Mouse (Mus musculus) MEL (cell line): ENCODE measurements around the gene Tmem190. TPM values are rescaled to one million over a fixed set of nuclear protein-coding genes. Genes with fewer than 3 reads are reported as not detected.
"Not testable (repeated sequence)": the region's sequence is repeated elsewhere in the genome, so short reads cannot be mapped to it uniquely, and the experiment has no call there.

Source experiments
- DNase-seq: peaks from one replicate; pipeline ENCODE4 v3.0.0; 2011; ENCODE audit warnings: low read depth, low spot score
- H3K27ac ChIP-seq: 2 replicates; pipeline ENCODE4 v1.5.1; 2012; ENCODE audit warnings: low read depth, mild to moderate bottlenecking, control low read depth, low read length, moderate library complexity; ENCODE audit not compliant: control insufficient read depth
- H3K27me3 ChIP-seq, 2 experiments: fragments of 150-350 bp in 1 of 2; sonication (generic) in 1 of 2; 2 replicates each; pipeline ENCODE4 v1.6.1; 2012; ENCODE audit warnings: low read length in 2 of 2, mild to moderate bottlenecking in 2 of 2, improper control_type of control experiment in 1 of 2, moderate library complexity in 1 of 2; ENCODE audit not compliant: insufficient read depth in 2 of 2, control insufficient read depth in 1 of 2
- H3K36me3 ChIP-seq, 2 experiments: 2 replicates each; pipeline ENCODE4 v1.6.1; 2012 to 2014; ENCODE audit warnings: low read length in 2 of 2, improper control_type of control experiment in 1 of 2, inconsistent platforms in 1 of 2, mild to moderate bottlenecking in 1 of 2; ENCODE audit not compliant: insufficient read depth in 2 of 2, control insufficient read depth in 1 of 2
- H3K4me1 ChIP-seq, 2 experiments: fragments of 150-350 bp in 1 of 2; sonication (generic) in 1 of 2; 2 replicates each; pipeline ENCODE4 v1.6.1; 2012; ENCODE audit warnings: low read length in 2 of 2, improper control_type of control experiment in 1 of 2, mild to moderate bottlenecking in 1 of 2; ENCODE audit not compliant: insufficient read depth in 2 of 2, control insufficient read depth in 1 of 2
- H3K4me3 ChIP-seq, 2 experiments: fragments of 150-350 bp in 1 of 2; sonication (generic) in 1 of 2; 2 replicates each; pipeline ENCODE4 v1.5.1; 2012; ENCODE audit warnings: low read depth in 2 of 2, low read length in 2 of 2, mild to moderate bottlenecking in 2 of 2, moderate library complexity in 2 of 2, control low read depth in 1 of 2, improper control_type of control experiment in 1 of 2; ENCODE audit not compliant: control insufficient read depth in 1 of 2, insufficient read depth in 1 of 2
- H3K79me2 ChIP-seq: 2 replicates; pipeline ENCODE4 v1.6.1; 2012; ENCODE audit warnings: mild to moderate bottlenecking, low read length, moderate library complexity; ENCODE audit not compliant: control insufficient read depth, poor library complexity, insufficient read depth
- H3K9ac ChIP-seq: 2 replicates; pipeline ENCODE4 v1.6.1; 2012; ENCODE audit warnings: low read depth, mild to moderate bottlenecking, control low read depth, low read length, moderate library complexity; ENCODE audit not compliant: control insufficient read depth, poor library complexity, severe bottlenecking
- H3K9me3 ChIP-seq: fragments of 150-350 bp; sonication (generic); replicated peaks from 2 replicates; pipeline ENCODE4 v1.6.1; 2012; ENCODE audit warnings: mild to moderate bottlenecking, low read length, improper control_type of control experiment, moderate library complexity; ENCODE audit not compliant: insufficient read depth
- BHLHE40 ChIP-seq: IDR thresholded peaks from 2 replicates; pipeline ENCODE4 v1.6.1; 2012; ENCODE audit warnings: low read depth, mild to moderate bottlenecking, inconsistent platforms, low read length, improper control_type of control experiment, borderline replicate concordance
- CHD2 ChIP-seq: IDR thresholded peaks from 2 replicates; pipeline ENCODE4 v1.6.1; 2011; ENCODE audit warnings: low read length, improper control_type of control experiment
- CTCF ChIP-seq, 3 experiments: IDR thresholded peaks in 2 of 3; conservative IDR thresholded peaks in 1 of 3; 2 replicates each; pipeline ENCODE4 v1.5.1; 2011 to 2012; ENCODE audit warnings: low read length in 3 of 3, low read depth in 2 of 3, mild to moderate bottlenecking in 2 of 3, improper control_type of control experiment in 1 of 3, inconsistent platforms in 1 of 3, mixed read lengths in 1 of 3, moderate library complexity in 1 of 3; ENCODE audit not compliant: control insufficient read depth in 1 of 3, insufficient read depth in 1 of 3, poor library complexity in 1 of 3, severe bottlenecking in 1 of 3
- ETS1 ChIP-seq: IDR thresholded peaks from 2 replicates; pipeline ENCODE4 v1.6.1; 2012; ENCODE audit warnings: low read depth, mild to moderate bottlenecking, inconsistent platforms, low read length, improper control_type of control experiment, moderate library complexity
- GATA1 ChIP-seq: IDR thresholded peaks from 2 replicates; pipeline ENCODE4 v1.6.1; 2011; ENCODE audit warnings: low read depth, low read length, improper control_type of control experiment
- HCFC1 ChIP-seq: IDR thresholded peaks from 2 replicates; pipeline ENCODE4 v1.6.1; 2012; ENCODE audit warnings: low read depth, mild to moderate bottlenecking, inconsistent platforms, low read length, improper control_type of control experiment, moderate library complexity
- KAT2A ChIP-seq: conservative IDR thresholded peaks from 2 replicates; pipeline ENCODE4 v1.6.1; 2012; ENCODE audit warnings: low read depth, low read length, improper control_type of control experiment, inconsistent platforms
- MAFK ChIP-seq: IDR thresholded peaks from 2 replicates; pipeline ENCODE4 v1.6.1; 2011; ENCODE audit warnings: low read depth, mild to moderate bottlenecking, low read length, improper control_type of control experiment, borderline replicate concordance
- NELFE ChIP-seq: IDR thresholded peaks from 2 replicates; pipeline ENCODE4 v1.6.1; 2011; ENCODE audit warnings: low read depth, low read length, improper control_type of control experiment
- NRF1 ChIP-seq: IDR thresholded peaks from 2 replicates; pipeline ENCODE4 v1.6.1; 2014; ENCODE audit warnings: low read depth, mild to moderate bottlenecking, inconsistent platforms, low read length, improper control_type of control experiment, moderate library complexity; ENCODE audit not compliant: poor library complexity, insufficient read depth, severe bottlenecking
- POLR2A ChIP-seq, 2 experiments: IDR thresholded peaks; 2 replicates each; pipeline ENCODE4 v1.6.1; 2011 to 2012; ENCODE audit warnings: low read length in 2 of 2, mild to moderate bottlenecking in 2 of 2, control low read depth in 1 of 2, improper control_type of control experiment in 1 of 2, low read depth in 1 of 2, moderate library complexity in 1 of 2; ENCODE audit not compliant: control insufficient read depth in 1 of 2, insufficient read depth in 1 of 2, poor library complexity in 1 of 2
- RCOR1 ChIP-seq: IDR thresholded peaks from 2 replicates; pipeline ENCODE4 v1.6.1; 2012; ENCODE audit warnings: low read depth, mild to moderate bottlenecking, inconsistent platforms, low read length, improper control_type of control experiment
- SMC3 ChIP-seq: IDR thresholded peaks from 2 replicates; pipeline ENCODE4 v1.6.1; 2011; ENCODE audit warnings: low read depth, low read length, improper control_type of control experiment
- TBP ChIP-seq: IDR thresholded peaks from 2 replicates; pipeline ENCODE4 v1.8.0; 2011; ENCODE audit warnings: low read depth, low read length, improper control_type of control experiment
- TCF12 ChIP-seq: IDR thresholded peaks from 2 replicates; pipeline ENCODE4 v1.6.1; 2014; ENCODE audit warnings: low read depth, mild to moderate bottlenecking, inconsistent platforms, low read length, improper control_type of control experiment, moderate library complexity
- UBTF ChIP-seq: IDR thresholded peaks from 2 replicates; pipeline ENCODE4 v1.6.1; 2012; ENCODE audit warnings: low read depth, mild to moderate bottlenecking, inconsistent platforms, low read length, improper control_type of control experiment, moderate library complexity, borderline replicate concordance; ENCODE audit not compliant: insufficient read depth
- USF1 ChIP-seq: IDR thresholded peaks from 2 replicates; pipeline ENCODE4 v1.6.1; 2014; ENCODE audit warnings: low read depth, mild to moderate bottlenecking, inconsistent platforms, low read length, improper control_type of control experiment, moderate library complexity
- ZC3H11A ChIP-seq: IDR thresholded peaks from 2 replicates; pipeline ENCODE4 v1.6.1; 2012; ENCODE audit warnings: low read depth, mild to moderate bottlenecking, inconsistent platforms, low read length, improper control_type of control experiment
- ZNF384 ChIP-seq: IDR thresholded peaks from 2 replicates; pipeline ENCODE4 v1.6.1; 2012; ENCODE audit warnings: low read depth, mild to moderate bottlenecking, inconsistent platforms, low read length, improper control_type of control experiment
- polyA plus RNA-seq, 2 experiments: library from polyadenylated mRNA; stranded (reverse) in 1 of 2; unstranded in 1 of 2; fragments of >175 nt in 1 of 2; fragments of >200 nt in 1 of 2; gene quantifications; 2 replicates each; pipeline versions ENCODE4 v1.2.1 to v1.2.4; 2012; ENCODE audit warnings: low replicate concordance in 2 of 2, low read depth in 1 of 2; ENCODE audit not compliant: insufficient read length in 2 of 2, insufficient read depth in 1 of 2, missing spikeins in 1 of 2
- total RNA-seq: library from RNA; depleted of rRNA; stranded (reverse); fragments of 300-350 nt; gene quantifications from 2 replicates; pipeline ENCODE4 v1.2.3, GENCODE M21; 2012

The Tmem190 gene
- total and polyA plus RNA-seq, 3 experiments: 1.6 TPM; not detected in 2

GRCm38 (mm10) chr7:4792278-4793212 lies 9.8 kb downstream of the Tmem190 start, which contains the start of gene Rpl28 (continued):
- 0 out of 2 replicates have a peak, but pooled peaks have one; percentile 17 for TF ChIP-seq NRF1
- no peak for TF ChIP-seq GATA1
- TF ChIP-seq CHD2: peak; percentile 86
- peak; percentile 82 to 98 for TF ChIP-seq POLR2A (IDR thresholded peaks at IDR 0.05; ENCODE audit: control insufficient read depth in 1 of 2, insufficient read depth in 1 of 2, low read depth in 1 of 2, low read length in 2 of 2, poor library complexity in 1 of 2)
- no peak for TF ChIP-seq MAFK
- peak; percentile 98 for TF ChIP-seq TBP
- no peak for TF ChIP-seq BHLHE40
- TF ChIP-seq ZNF384: peak; percentile 47; the same call in 1 of the 2 replicates
- peak; percentile 89 for TF ChIP-seq TCF12
- TF ChIP-seq ZC3H11A: no peak
- peak; percentile 62 for TF ChIP-seq RCOR1
- TF ChIP-seq UBTF: 0 out of 2 replicates have a peak, but pooled peaks have one; percentile 72
- peak; percentile 82 for TF ChIP-seq KAT2A
- TF ChIP-seq USF1: peak; percentile 29; the same call in 1 of the 2 replicates
- TF ChIP-seq ETS1: peak; percentile 23; the same call in 1 of the 2 replicates
- no peak for TF ChIP-seq SMC3
- TF ChIP-seq NELFE: peak; percentile 98
- peak; percentile 94 for TF ChIP-seq HCFC1
- no peak for TF ChIP-seq CTCF (IDR thresholded peaks at IDR 0.05 in 2 of 3, conservative IDR thresholded peaks at IDR 0.05 in 1 of 3; ENCODE audit: control insufficient read depth in 1 of 3, insufficient read depth in 1 of 3, low read depth in 2 of 3, low read length in 3 of 3, poor library complexity in 1 of 3, severe bottlenecking in 1 of 3)
- TF ChIP-seq, all 39 proteins: peak for 24

GRCm38 (mm10) chr7:4793248-4793647 lies 10.5 kb downstream of the Tmem190 start:
- 0 out of 4 replicates have a peak, but pooled peaks of 1 of the 2 experiments have one; percentile 59 for TF ChIP-seq POLR2A (IDR thresholded peaks at IDR 0.05; ENCODE audit: control insufficient read depth in 1 of 2, insufficient read depth in 1 of 2, low read depth in 1 of 2, low read length in 2 of 2, poor library complexity in 1 of 2)
- H3K27ac ChIP-seq: peak overlapping the region; percentile 84
- not testable (repeated sequence) for DNase-seq, H3K27me3 ChIP-seq, H3K9me3 ChIP-seq, H3K36me3 ChIP-seq
- H3K9ac ChIP-seq: peak overlapping the region; percentile 93
- peak overlapping the region; percentile 86 to 96 for H3K4me3 ChIP-seq
- H3K4me1 ChIP-seq: peaks cover 0 to 14% of the 10 kb centered on the region in 2 experiments; a peak in 3 of 4 replicates
- H3K79me2 ChIP-seq: peaks cover 32% of the 10 kb centered on the region
